Mouse (Mus musculus): ENCODE measurements at regions not wholly inside any gene's neighbourhood (a gene's known extent, or its start where the extent isn't known, plus 50 kb on each side); places are given as distances from the start of the nearest gene placed in this dataset.

DNA sequence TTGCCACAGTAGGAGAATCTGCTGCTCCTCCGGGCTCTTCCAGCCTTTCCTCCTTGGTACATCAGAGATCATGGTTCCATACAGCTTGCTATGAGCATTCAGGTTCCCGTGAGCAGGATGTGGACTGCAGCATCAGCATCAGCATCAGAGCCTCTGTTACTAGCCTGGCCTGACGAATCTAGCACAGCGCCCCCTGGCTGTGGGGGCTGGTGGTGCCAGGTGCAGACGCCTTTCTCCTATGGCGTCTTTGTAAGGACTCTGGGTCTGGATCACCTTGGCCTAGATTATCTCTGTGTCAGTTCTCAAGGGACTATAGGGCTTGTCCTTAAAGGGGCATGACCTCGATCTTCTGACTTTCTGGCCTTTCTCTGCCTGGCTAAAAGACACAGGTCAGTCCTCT, 86.0 kb upstream of the Runx3 start:
- DNase-seq (ENCODE audit: low read depth), result peak; percentile 56

DNA sequence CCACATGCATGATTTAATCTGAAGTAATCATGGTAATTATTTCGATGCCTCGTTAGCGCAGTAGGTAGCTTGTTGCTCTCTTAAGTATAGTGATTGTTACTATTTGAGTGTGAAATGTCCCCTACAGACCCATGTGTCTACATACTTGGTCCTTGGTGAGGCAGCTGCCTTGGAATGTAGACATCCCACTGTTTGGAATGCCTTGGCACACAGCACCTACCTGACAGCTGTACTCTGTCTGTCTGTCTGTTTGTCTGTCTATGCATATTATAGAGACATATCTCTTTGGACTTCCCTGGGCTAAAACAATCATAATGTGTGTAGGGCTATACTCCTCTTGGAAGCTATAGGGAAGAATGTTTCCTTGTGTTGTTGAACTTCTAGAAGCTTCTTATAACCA, 83.7 kb upstream of the Runx3 start:
- DNase-seq (ENCODE audit: low read depth), result no peak

- DNase-seq (ENCODE audit: low read depth), result no peak
These were observed 81.2 kb upstream of the Runx3 start for GRCm38 (mm10) chr4:135039234-135039633.

GRCm38 (mm10) chr4:135041921-135042320, 78.5 kb upstream of the Runx3 start:
- no peak for DNase-seq (ENCODE audit: low read depth)

DNA sequence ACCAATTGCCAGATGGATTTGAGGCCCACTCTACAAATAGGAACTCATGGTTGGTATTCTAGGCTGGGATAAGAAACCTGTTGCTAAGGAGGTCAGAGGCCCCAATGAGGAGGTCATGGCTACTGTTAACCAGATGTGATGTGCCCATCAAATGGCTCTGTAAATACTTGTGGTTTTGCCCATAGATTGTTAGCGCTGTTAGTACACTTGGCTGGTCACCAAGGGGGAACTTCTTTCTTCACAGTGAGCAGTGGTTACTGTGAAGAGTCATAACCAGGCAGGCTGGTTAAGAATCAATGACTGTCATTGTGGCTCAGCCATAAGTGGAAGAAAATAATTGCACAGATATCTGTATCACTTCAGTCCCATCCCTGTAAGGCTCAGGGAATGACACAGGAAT, 78.0 kb upstream of the Runx3 start:
- DNase-seq (ENCODE audit: low read depth), result no peak

GRCm38 (mm10) chr4:135045054-135045453, 75.4 kb upstream of the Runx3 start:
- DNase-seq (ENCODE audit: low read depth), result no peak

GRCm38 (mm10) chr4:135046619-135047018, 73.8 kb upstream of the Runx3 start:
- DNase-seq (ENCODE audit: low read depth), result no peak

DNA sequence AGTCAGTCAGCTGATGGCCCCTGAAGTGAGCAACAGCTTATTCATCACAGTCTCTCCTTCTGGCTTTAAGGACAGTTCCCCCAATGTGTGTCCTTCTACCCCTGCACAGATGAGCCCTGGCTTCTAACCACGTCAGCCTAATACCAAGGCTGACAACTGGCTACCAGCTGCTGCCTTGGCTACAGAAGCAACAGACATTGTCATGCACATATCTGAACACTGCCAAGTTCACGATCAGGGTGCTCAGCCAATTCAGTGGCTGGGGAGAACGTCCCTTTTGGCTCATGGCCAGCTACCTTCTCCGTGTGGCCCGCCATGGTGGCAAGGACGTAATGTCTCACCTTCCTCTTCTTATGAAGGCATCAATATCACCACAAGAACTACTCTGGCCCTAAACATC, 73.2 kb upstream of the Runx3 start:
- no peak for DNase-seq (ENCODE audit: low read depth)

DNA sequence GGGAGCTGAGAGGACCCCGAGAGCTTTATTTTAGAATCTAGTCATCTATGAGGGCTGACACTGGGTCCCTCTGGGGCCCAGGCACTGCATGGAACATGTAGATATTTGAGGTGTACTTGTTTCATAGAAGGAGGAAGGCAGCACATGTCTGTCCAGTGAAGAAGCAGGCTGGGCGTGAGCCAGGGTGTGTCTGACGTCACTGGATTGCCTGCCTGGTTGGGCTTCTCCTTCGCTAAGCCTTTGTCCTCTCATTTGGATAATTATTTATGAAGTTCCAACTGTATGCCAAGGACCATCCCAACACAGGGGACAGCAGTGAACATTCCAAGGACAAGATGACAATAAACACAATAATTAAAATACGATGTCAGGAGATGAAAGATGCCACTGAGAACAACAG, 72.7 kb upstream of the Runx3 start:
- DNase-seq (ENCODE audit: low read depth), result peak; percentile 27

DNA sequence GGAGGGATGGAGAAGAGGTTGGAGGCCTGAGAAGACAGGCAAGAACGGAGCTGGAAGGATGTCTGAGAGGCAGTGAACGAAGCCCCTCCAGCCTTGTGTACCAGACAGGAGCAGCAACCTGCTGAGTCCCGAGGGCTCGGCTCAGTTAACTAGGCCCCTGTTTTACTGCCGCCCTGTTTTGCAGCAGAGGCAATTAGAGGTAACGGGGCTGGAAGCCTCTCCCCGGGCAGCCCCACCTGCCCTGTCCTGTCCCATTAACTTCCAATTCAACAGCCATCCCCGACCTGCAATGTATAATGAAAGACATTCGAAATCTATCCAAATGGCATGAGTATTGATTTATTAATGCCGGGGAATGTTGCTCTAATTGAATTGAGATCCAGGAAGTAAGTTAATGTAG, 70.5 kb upstream of the Runx3 start:
- DNase-seq (ENCODE audit: low read depth), result no peak

DNA sequence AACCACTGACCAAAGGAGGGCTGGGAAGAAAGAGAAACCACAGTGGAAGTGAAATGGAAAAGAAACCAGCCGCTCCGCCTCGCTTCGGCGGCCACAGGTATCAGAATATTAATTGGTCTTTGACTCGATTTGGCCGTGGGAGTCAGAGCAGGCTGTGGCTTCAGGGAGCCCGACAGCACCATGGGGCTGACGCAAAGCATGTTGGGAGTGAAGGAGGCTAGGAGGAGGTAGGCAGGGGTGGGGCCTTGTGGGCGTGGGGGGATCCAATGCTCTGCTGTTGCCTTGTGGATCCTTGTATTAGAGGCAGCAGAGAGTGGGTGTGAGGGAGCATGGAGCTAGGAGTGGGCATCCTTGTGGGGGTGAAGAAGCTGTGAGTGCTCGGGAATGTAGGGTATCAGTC, 69.0 kb upstream of the Runx3 start:
- no peak for DNase-seq (ENCODE audit: low read depth)

DNA sequence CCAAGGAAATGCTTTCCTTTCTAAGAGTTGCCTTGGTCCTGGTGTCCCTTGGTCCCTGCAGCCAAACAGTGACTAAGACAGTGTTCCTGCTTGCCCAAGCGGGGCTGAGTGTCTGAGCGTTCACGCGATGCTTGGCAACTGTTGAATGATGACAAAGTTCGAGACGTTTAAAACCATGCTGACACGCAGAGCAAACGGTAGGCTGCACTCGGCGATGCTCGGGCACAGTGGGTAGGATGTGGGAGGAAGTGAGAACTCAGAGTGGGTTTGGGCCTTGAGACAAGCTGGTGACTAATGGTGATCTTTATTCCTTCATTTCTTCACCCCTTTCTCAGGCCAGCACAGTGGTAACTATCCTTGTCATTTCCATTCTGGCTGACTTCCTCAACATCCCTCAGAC, 66.9 kb upstream of the Runx3 start:
- no peak for DNase-seq (ENCODE audit: low read depth)

DNA sequence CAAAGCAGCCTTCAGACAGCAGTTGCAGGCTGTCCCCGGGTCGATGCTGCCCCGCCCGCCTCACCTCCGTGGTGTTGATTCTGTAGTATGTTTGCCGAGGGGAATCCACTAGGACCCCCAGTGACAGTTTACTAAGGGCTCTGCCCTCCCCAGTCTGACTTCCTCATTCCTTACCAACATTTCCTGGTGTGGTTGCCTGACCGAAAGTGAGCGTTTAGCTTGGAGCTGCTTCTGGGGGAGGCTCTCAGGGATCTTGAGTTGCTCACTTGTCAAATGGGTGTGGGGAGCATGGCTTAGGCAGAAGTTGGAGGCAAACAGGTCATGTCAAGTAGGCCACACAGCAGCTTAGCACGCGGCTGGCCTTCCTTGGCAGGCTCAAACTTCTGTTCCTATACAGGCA, 66.1 kb upstream of the Runx3 start:
- no peak for DNase-seq (ENCODE audit: low read depth)

DNA sequence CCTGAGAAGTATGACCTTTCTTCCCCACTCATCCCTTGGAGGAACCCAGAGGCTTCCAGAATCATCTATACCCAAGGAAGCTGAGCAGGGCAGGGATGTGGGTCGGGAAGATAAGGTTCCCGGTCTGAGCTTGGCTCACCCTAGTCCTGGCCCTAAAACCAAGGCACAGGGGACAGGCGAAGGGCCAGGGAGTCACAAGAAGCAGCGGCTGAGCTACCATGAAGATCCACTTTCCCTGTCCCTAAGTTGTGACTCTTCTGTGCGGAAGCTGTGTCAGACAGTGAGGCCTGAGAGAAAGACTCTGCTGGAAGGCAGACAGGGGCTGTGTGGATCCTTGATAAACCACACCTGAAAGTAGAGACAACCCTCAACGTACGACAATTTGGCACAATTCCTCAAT, 64.1 kb upstream of the Runx3 start:
- no peak for DNase-seq (ENCODE audit: low read depth)

DNA sequence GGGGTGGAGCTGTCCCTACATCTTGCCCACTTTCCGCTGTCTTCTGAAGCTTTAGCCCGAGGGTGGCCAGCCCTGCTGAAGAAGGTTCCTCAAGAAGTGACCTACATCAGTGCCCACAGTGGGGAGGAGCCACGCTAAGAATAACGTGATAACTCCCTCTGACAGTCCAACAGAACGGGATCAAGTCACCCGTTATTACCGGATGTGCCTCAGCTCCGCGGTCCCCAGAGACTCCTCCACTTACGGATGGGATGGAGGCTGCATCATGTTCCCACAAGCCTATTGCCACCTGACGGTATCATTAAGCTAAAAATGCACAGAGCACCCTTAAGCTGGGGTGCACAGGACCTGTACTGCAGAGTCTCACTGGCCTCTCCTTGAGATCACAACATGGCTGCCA, 63.2 kb upstream of the Runx3 start:
- DNase-seq (ENCODE audit: low read depth), result no peak

- DNase-seq (ENCODE audit: low read depth), result no peak
These were observed 61.6 kb upstream of the Runx3 start for GRCm38 (mm10) chr4:135058895-135059294.

DNA sequence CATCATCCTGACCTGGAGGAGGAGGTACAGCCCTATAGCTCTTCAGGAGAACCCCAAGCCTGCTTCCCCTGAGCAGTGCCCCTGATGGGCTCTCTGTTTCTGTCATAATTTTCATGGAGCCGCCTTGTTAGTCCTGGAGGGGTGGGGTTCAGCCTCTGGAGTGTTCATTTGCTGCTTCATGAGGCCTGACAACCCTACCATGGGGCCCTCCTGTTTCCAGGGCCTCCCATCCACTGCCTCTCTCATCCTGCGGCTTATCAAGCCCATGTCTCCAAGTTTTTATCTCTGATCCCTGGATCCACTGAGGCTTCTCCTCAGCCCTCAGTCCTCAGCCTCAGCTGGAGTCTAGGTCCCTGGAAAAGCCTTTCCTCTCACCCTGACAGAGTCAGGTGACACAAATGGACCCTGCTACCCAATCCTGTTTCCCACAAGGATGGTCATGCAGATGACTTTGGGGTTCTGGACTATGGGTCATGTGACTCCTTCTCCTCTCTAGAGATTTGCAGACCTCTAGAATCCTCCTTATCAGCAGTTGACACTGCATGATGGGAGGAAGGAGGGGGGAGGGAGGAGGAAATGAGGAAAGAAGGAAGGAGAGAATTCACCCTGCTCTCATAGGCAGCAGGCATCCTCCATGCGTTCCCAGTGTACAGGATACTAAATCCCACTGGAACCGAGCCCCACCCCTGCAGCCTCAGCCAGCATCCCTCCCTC, 59.3 kb upstream of the Runx3 start:
- DNase-seq (ENCODE audit: low read depth), result no peak

DNA sequence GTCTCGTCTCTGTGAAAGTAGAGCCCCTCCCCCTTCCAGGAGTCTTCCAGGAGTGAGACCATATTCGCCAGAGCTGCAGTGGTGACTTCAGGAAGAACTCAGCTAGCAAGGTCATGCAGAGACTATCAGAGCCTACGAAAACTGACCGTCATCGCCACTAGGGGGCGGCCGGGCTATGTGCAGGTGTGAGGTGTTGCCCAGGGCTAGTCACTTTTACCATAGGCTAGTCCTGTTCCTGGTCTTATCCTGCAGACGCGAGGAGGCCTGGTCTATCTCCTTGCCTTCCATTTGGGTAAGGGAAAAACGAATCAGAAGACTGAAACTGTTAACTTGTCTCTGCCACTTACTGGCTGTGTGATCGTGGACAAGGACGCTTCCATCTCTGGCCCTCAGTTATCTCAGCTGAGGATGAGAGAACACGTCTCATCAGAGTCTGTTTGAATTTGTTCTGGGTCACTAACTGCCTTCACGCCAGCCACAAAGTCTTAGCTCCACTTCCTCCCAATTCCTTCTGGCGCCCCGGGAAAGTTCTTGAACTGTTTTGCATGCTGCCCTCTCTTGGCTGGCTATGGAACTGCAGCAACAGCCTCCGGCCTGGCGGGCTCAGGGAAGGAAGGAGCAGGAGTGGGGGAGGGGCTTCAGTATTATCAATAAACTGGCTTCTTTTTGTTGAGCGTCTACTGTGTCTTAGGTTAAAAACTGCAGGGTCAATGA, 53.5 kb upstream of the Runx3 start:
- peak; percentile 93 for DNase-seq (ENCODE audit: low read depth)

DNA sequence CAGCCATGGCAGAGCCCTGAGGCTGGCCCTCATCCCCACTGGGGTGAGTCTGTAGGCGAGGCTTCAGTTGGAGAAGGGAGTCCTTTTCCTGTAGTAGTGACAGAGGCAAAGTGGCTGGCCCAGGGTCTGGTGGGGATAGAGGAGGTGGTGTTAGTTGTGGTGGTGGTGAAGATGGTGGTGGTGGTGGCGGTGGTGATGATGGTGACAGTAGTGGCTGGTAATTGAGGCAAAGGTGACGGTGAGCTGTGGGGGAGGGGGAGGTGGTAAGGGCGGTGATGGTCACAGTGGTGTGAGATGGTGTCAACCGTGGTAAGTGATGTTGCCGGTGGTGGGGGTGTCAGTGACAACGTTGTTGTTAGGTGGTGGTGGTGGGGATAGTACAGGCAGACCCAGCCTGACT, 52.6 kb upstream of the Runx3 start:
- no peak for DNase-seq (ENCODE audit: low read depth)

- DNase-seq (ENCODE audit: low read depth), result no peak
These were observed 50.6 kb upstream of the Runx3 start for GRCm38 (mm10) chr4:135069818-135070217.

Measured in NIH3T3 (cell line).